Mouse (Mus musculus): ENCODE data around the gene Prkaca. TPM values are rescaled to one million over a fixed set of nuclear protein-coding genes. Genes with fewer than 3 reads are reported as not detected.

The Prkaca gene
- total and polyA plus RNA-seq, 3 experiments: 24.7 to 74.9 TPM; not detected in 1

DNA sequence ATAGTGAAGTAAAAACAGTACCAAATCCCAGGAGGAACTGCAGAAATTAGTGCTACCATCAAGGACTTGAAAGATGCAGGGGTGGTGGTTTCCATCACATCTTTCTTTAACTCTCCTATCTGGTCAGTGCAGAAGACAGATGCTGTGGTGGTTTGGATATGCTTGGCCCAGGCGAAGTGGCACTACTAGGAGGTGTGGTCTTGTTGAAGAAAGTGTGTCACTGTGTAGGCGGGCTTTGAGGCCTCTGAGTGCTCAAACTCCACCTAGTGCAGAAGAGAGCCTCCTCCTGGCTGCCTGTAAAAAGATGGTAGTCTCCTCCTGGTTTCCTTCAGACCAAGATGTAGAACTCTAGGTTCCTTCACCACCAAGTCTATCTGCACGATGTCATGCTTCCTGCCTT lies 27.3 kb upstream of the Prkaca start:
- DNase-seq (ENCODE audit: low read depth, low spot score): peak; percentile 62

DNA sequence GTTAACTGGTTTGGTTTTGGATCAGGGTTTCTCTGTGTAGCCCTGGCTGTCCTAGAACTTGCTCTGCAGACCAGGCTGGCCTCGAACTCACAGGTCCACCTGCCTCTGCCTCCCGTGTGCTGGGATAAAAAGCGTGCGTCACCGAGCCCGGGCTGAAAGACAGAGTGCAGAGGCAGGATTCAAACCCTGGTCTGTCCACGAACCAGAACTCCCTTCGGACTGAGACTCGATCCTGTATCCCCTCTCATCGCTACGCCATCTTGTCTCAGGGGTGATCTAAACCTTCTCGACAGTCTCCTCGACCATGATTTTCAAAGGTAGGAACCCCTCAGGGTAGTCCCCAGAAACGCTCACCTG lies 18.1 kb upstream of the Prkaca start:
- no peak for DNase-seq (ENCODE audit: low read depth, low spot score)
- Histone ChIP-seq H3K79me2 (ENCODE audit: control insufficient read depth, insufficient read depth, low read length, poor library complexity) (peaks cover 23% of the 10 kb centered on the region), H3K9ac (ENCODE audit: control insufficient read depth, low read depth, low read length, poor library complexity, severe bottlenecking) (peak overlapping the region; percentile 17; the same call in 1 of the 2 replicates), H3K4me1 (ENCODE audit: control insufficient read depth in 1 of 2, insufficient read depth in 2 of 2, low read length in 2 of 2) (peaks cover 4 to 7% of the 10 kb centered on the region in 2 experiments; a peak in 3 of 4 replicates), H3K4me3 (ENCODE audit: control insufficient read depth in 1 of 2, insufficient read depth in 1 of 2, low read depth in 2 of 2, low read length in 2 of 2) (peak overlapping the region; percentile 43), H3K27me3 (ENCODE audit: control insufficient read depth in 1 of 2, insufficient read depth in 2 of 2, low read length in 2 of 2) (no peaks in the 10 kb centered on the region), H3K36me3 (ENCODE audit: control insufficient read depth in 1 of 2, insufficient read depth in 2 of 2, low read length in 2 of 2) (peaks cover 0 to 8% of the 10 kb centered on the region in 2 experiments; a peak in 2 of 4 replicates), H3K27ac (ENCODE audit: control insufficient read depth, low read depth, low read length) (no peak overlapping the region), H3K9me3 (replicated peaks; ENCODE audit: insufficient read depth, low read length) (no peaks in the 10 kb centered on the region)
- TF ChIP-seq ETS1 (IDR thresholded peaks at IDR 0.05; ENCODE audit: low read depth, low read length): no peak
- no peak for TF ChIP-seq TAL1 (IDR thresholded peaks at IDR 0.05; ENCODE audit: low read length)
- no peak for TF ChIP-seq GATA1 (IDR thresholded peaks at IDR 0.05; ENCODE audit: low read depth, low read length)
- peak; percentile 66 for TF ChIP-seq TBP (IDR thresholded peaks at IDR 0.05; ENCODE audit: low read depth, low read length)
- TF ChIP-seq CTCF (IDR thresholded peaks at IDR 0.05 in 2 of 3, conservative IDR thresholded peaks at IDR 0.05 in 1 of 3; ENCODE audit: control insufficient read depth in 1 of 3, insufficient read depth in 1 of 3, low read depth in 2 of 3, low read length in 3 of 3, poor library complexity in 1 of 3, severe bottlenecking in 1 of 3): no peak
- TF ChIP-seq ZNF384 (IDR thresholded peaks at IDR 0.05; ENCODE audit: low read depth, low read length): no peak
- TF ChIP-seq MEF2A (IDR thresholded peaks at IDR 0.05; ENCODE audit: extremely low read depth, insufficient replicate concordance, low read depth, low read length, poor library complexity, severe bottlenecking): no peak
- 0 out of 4 replicates have a peak, but pooled peaks of 1 of the 2 experiments have one; percentile 32 for TF ChIP-seq POLR2A (IDR thresholded peaks at IDR 0.05; ENCODE audit: control insufficient read depth in 1 of 2, insufficient read depth in 1 of 2, low read depth in 1 of 2, low read length in 2 of 2, poor library complexity in 1 of 2)
- TF ChIP-seq SMC3 (IDR thresholded peaks at IDR 0.05; ENCODE audit: low read depth, low read length): no peak
- no peak for TF ChIP-seq USF2 (IDR thresholded peaks at IDR 0.05; ENCODE audit: borderline replicate concordance in 1 of 2, insufficient read depth in 1 of 2, low read depth in 1 of 2, low read length in 2 of 2)

More for the DNA sequence above, 27.3 kb upstream of the Prkaca start:
- Histone ChIP-seq H3K27me3 (ENCODE audit: control insufficient read depth in 1 of 2, insufficient read depth in 2 of 2, low read length in 2 of 2) (no peaks in the 10 kb centered on the region), H3K9me3 (replicated peaks; ENCODE audit: insufficient read depth, low read length) (no peaks in the 10 kb centered on the region), H3K27ac (ENCODE audit: control insufficient read depth, low read depth, low read length) (no peak overlapping the region), H3K4me1 (ENCODE audit: control insufficient read depth in 1 of 2, insufficient read depth in 2 of 2, low read length in 2 of 2) (no peaks in the 10 kb centered on the region), H3K79me2 (ENCODE audit: control insufficient read depth, insufficient read depth, low read length, poor library complexity) (no peaks in the 10 kb centered on the region), H3K36me3 (ENCODE audit: control insufficient read depth in 1 of 2, insufficient read depth in 2 of 2, low read length in 2 of 2) (no peaks in the 10 kb centered on the region), H3K4me3 (ENCODE audit: control insufficient read depth in 1 of 2, insufficient read depth in 1 of 2, low read depth in 2 of 2, low read length in 2 of 2) (no peak overlapping the region), H3K9ac (ENCODE audit: control insufficient read depth, low read depth, low read length, poor library complexity, severe bottlenecking) (no peak overlapping the region)
- TF ChIP-seq TAL1 (IDR thresholded peaks at IDR 0.05; ENCODE audit: low read length) (peak; percentile 31), KAT2A (conservative IDR thresholded peaks at IDR 0.05; ENCODE audit: low read depth, low read length) (no peak)

DNA sequence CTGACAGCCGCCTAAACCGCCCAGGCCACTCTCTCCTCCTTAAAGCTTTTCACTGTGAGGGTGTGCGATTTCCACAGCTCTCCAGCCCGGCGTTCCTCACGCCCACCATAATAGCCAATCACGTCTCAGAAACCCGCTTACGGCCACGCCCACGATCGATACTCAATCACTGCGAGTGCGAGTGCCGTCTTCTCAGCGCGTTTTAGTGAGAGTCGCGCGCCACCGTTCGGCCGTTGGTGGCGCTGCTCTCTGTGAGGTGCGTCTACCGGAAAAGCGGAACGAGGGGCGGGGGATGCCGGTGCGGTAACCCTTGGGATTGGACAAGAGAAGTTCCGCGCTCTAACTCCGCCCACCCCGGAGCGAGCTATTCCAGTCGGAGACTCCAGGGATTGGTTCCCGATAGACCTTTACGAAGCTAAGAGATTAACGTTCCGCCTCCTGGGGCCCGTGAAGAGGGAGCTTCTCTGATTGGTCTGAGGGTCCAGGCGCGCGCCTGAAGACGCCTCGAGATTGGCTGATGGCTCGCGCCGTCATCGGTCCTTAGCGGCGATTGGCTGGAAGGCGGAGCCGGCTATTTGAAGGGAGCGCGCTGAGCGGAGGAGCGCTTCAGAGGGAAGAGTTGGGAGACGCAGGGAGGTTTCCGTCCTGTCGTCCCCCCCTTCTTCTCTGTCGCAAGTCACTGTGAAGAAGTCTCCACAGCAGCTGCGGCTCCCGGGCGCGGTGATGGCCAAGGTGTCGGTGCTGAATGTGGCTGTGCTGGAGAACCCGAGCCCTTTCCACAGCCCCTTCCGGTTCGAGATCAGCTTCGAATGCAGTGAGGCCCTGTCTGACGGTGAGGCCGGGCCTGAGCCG lies 17.5 kb upstream of the Prkaca start, which contains the start of the genes Gm10644 and Asf1b:
Gene Gm10644 (minus strand): TSS at position 100 of the 852 bp plus-strand sequence.
Gene Asf1b (plus strand): TSS at position 402 of the 852 bp plus-strand sequence.
- no peaks in the 10 kb centered on the region for H3K27me3 ChIP-seq (ENCODE audit: control insufficient read depth in 1 of 2, insufficient read depth in 2 of 2, low read length in 2 of 2)
- DNase-seq (ENCODE audit: low read depth, low spot score): peak; percentile 100
- H3K9ac ChIP-seq (ENCODE audit: control insufficient read depth, low read depth, low read length, poor library complexity, severe bottlenecking): peak within 1 kb of the TSS; percentile 76
- peaks cover 23% of the 10 kb centered on the region for H3K79me2 ChIP-seq (ENCODE audit: control insufficient read depth, insufficient read depth, low read length, poor library complexity)
- H3K36me3 ChIP-seq (ENCODE audit: control insufficient read depth in 1 of 2, insufficient read depth in 2 of 2, low read length in 2 of 2): peaks cover 0 to 8% of the 10 kb centered on the region in 2 experiments; a peak in 2 of 4 replicates
- H3K27ac ChIP-seq (ENCODE audit: control insufficient read depth, low read depth, low read length): peak within 1 kb of the TSS; percentile 45
- peaks cover 4 to 7% of the 10 kb centered on the region in 2 experiments; a peak in 3 of 4 replicates for H3K4me1 ChIP-seq (ENCODE audit: control insufficient read depth in 1 of 2, insufficient read depth in 2 of 2, low read length in 2 of 2)
- H3K9me3 ChIP-seq (replicated peaks; ENCODE audit: insufficient read depth, low read length): no peaks in the 10 kb centered on the region
- H3K4me3 ChIP-seq (ENCODE audit: control insufficient read depth in 1 of 2, insufficient read depth in 1 of 2, low read depth in 2 of 2, low read length in 2 of 2): peak within 1 kb of the TSS; percentile 78 to 84
- TF ChIP-seq ZMIZ1 (IDR thresholded peaks at IDR 0.05; ENCODE audit: low read depth, low read length) (peak; percentile 73), HCFC1 (IDR thresholded peaks at IDR 0.05; ENCODE audit: low read depth, low read length) (peak; percentile 75), MXI1 (IDR thresholded peaks at IDR 0.05; ENCODE audit: low read depth, low read length) (peak; percentile 69), CTCF (IDR thresholded peaks at IDR 0.05 in 2 of 3, conservative IDR thresholded peaks at IDR 0.05 in 1 of 3; ENCODE audit: control insufficient read depth in 1 of 3, insufficient read depth in 1 of 3, low read depth in 2 of 3, low read length in 3 of 3, poor library complexity in 1 of 3, severe bottlenecking in 1 of 3) (peak; percentile 51 to 98 (median 85)), UBTF (IDR thresholded peaks at IDR 0.05; ENCODE audit: borderline replicate concordance, insufficient read depth, low read depth, low read length) (no peak), SIN3A (IDR thresholded peaks at IDR 0.05; ENCODE audit: low read length) (peak; percentile 87), CHD1 (IDR thresholded peaks at IDR 0.05; ENCODE audit: low read depth, low read length) (no peak), POLR2AphosphoS5 (IDR thresholded peaks at IDR 0.05; ENCODE audit: borderline replicate concordance, low read depth, low read length) (no peak), EP300 (IDR thresholded peaks at IDR 0.05; ENCODE audit: low read depth in 1 of 2, low read length in 2 of 2) (no peak), NRF1 (IDR thresholded peaks at IDR 0.05; ENCODE audit: insufficient read depth, low read depth, low read length, poor library complexity, severe bottlenecking) (peak; percentile 25; the same call in 1 of the 2 replicates), MEF2A (IDR thresholded peaks at IDR 0.05; ENCODE audit: extremely low read depth, insufficient replicate concordance, low read depth, low read length, poor library complexity, severe bottlenecking) (no peak), GABPA (IDR thresholded peaks at IDR 0.05; ENCODE audit: low read depth, low read length) (no peak), CHD2 (IDR thresholded peaks at IDR 0.05; ENCODE audit: low read length) (no peak; the same call in 1 of the 2 replicates)

Measured in MEL (cell line).